9 mouse cellular contexts compared by ENCODE assay signal in genomic region chr12:80407824-80408223, GRCm38 (mm10). TPM values are rescaled to one million over a fixed set of nuclear protein-coding genes. Genes with fewer than 3 reads are reported as not detected.
DNase-seq lines count a peak whose midpoint lies in the region; ATAC-seq and TF ChIP-seq lines count a peak whose summit lies in the region.
"Had no signal": no experiment of that assay in that cellular context is flagged by ENCODE, and none has a peak within 500 bp of the region (broad histone marks: within the 10 kb centered on the region; RNA-seq: fewer than 3 reads in every experiment).

No protein-coding gene starts in this region.

- no peak overlapping the region for H3K9ac ChIP-seq in forebrain, embryonic 14.5 days (ENCODE audit: low read length)
- no peak overlapping the region for H3K9ac ChIP-seq in forebrain, embryonic 12.5 days
- H3K9ac ChIP-seq in midbrain, embryonic 11.5 days (ENCODE audit: low read length), result no peak overlapping the region
- H3K9ac ChIP-seq in midbrain, embryonic 15.5 days, result no peak overlapping the region
- no peak overlapping the region for H3K9ac ChIP-seq in liver, embryonic 14.5 days (replicated peaks)
- H3K9ac ChIP-seq: limb, embryonic 12.5 days had no signal

- H3K4me1 ChIP-seq in forebrain, embryonic 14.5 days (ENCODE audit: control insufficient read depth, insufficient read depth, low read length), result no peaks in the 10 kb centered on the region
- no peaks in the 10 kb centered on the region for H3K4me1 ChIP-seq in forebrain, embryonic 12.5 days
- no peaks in the 10 kb centered on the region for H3K4me1 ChIP-seq in midbrain, embryonic 11.5 days (ENCODE audit: control insufficient read depth, insufficient read depth, low read length)
- H3K4me1 ChIP-seq in midbrain, embryonic 15.5 days, result no peaks in the 10 kb centered on the region
- no peaks in the 10 kb centered on the region for H3K4me1 ChIP-seq in liver, embryonic 14.5 days (replicated peaks; ENCODE audit: control insufficient read depth in 2 of 2, insufficient read depth in 2 of 2, low read length in 1 of 2)
- H3K4me1 ChIP-seq: limb, embryonic 12.5 days had no signal

- H3K36me3 ChIP-seq in forebrain, embryonic 14.5 days (ENCODE audit: control insufficient read depth, insufficient read depth, low read length), result peaks cover 12% of the 10 kb centered on the region; the same call in 1 of the 2 replicates
- H3K36me3 ChIP-seq in forebrain, embryonic 12.5 days (replicated peaks), result peaks cover 27% of the 10 kb centered on the region
- H3K36me3 ChIP-seq in midbrain, embryonic 11.5 days (ENCODE audit: control insufficient read depth, insufficient read depth, low read length), result no peaks in the 10 kb centered on the region
- H3K36me3 ChIP-seq in midbrain, embryonic 15.5 days (replicated peaks), result peaks cover 5% of the 10 kb centered on the region
- H3K36me3 ChIP-seq in liver, embryonic 14.5 days (replicated peaks; ENCODE audit: control insufficient read depth, insufficient read depth, low read depth), result no peaks in the 10 kb centered on the region

- WGBS in forebrain, embryonic 14.5 days, result 59% methylated on average over 3 of the region's 3 CpGs
- WGBS in forebrain, embryonic 12.5 days, result 53% methylated on average over 3 of the region's 3 CpGs
- 64% methylated on average over 3 of the region's 3 CpGs for WGBS in midbrain, embryonic 11.5 days
- 66% methylated on average over 3 of the region's 3 CpGs for WGBS in midbrain, embryonic 15.5 days
- 36% methylated on average over 3 of the region's 3 CpGs for WGBS in liver, embryonic 14.5 days (ENCODE audit: insufficient replicate concordance)

- TF ChIP-seq EP300 in liver, embryonic 14.5 days (IDR thresholded peaks at IDR 0.05; ENCODE audit: low read depth), result no peak

- ATAC-seq in forebrain, embryonic 14.5 days, result no peak
- no peak for ATAC-seq in forebrain, embryonic 12.5 days (ENCODE audit: low FRiP score)
- ATAC-seq in midbrain, embryonic 11.5 days (ENCODE audit: low FRiP score), result no peak
- ATAC-seq in midbrain, embryonic 15.5 days (replicated peaks), result no peak
- no peak for ATAC-seq in liver, embryonic 14.5 days (ENCODE audit: insufficient read depth)

- peak; percentile 44 for DNase-seq in forebrain, embryonic 14.5 days (ENCODE audit: low spot score)
- peak; percentile 87 for DNase-seq in midbrain, embryonic 11.5 days (ENCODE audit: low spot score, missing footprints)
- DNase-seq in c-Kit-positive CD71-positive TER-119-positive erythroid progenitor cells, embryonic 14.5 days (ENCODE audit: low spot score), result peak; percentile 60
- DNase-seq in liver, embryonic 14.5 days (ENCODE audit: low read depth in 3 of 3, low spot score in 3 of 3), result peak; percentile 31 to 35 (median 32)
- DNase-seq in spleen, postnatal 36 days (ENCODE audit: low spot score in 2 of 2), result peak; percentile 30 to 44
- no peak for DNase-seq in right cerebral cortex, postnatal 36 days (ENCODE audit: low spot score in 2 of 2)

- H3K27ac ChIP-seq in forebrain, embryonic 14.5 days (ENCODE audit: low read depth, low read length), result no peak overlapping the region
- no peak overlapping the region for H3K27ac ChIP-seq in forebrain, embryonic 12.5 days
- no peak overlapping the region for H3K27ac ChIP-seq in midbrain, embryonic 11.5 days (ENCODE audit: low read depth, low read length)
- H3K27ac ChIP-seq in midbrain, embryonic 15.5 days, result no peak overlapping the region
- H3K27ac ChIP-seq in liver, embryonic 14.5 days, result no peak overlapping the region
- H3K27ac ChIP-seq: limb, embryonic 12.5 days had no signal

- H3K4me3 ChIP-seq in forebrain, embryonic 14.5 days (ENCODE audit: low read depth, low read length), result no peak overlapping the region
- no peak overlapping the region for H3K4me3 ChIP-seq in forebrain, embryonic 12.5 days (replicated peaks)
- no peak overlapping the region for H3K4me3 ChIP-seq in midbrain, embryonic 11.5 days (ENCODE audit: low read depth, low read length)
- no peak overlapping the region for H3K4me3 ChIP-seq in midbrain, embryonic 15.5 days
- no peak overlapping the region for H3K4me3 ChIP-seq in liver, embryonic 14.5 days (ENCODE audit: insufficient read depth in 1 of 2, low read depth in 2 of 2, low read length in 2 of 2)
- H3K4me3 ChIP-seq: limb, embryonic 12.5 days had no signal

- no peaks in the 10 kb centered on the region for H3K27me3 ChIP-seq in forebrain, embryonic 14.5 days (replicated peaks; ENCODE audit: control insufficient read depth, insufficient read depth, low read length)
- H3K27me3 ChIP-seq in forebrain, embryonic 12.5 days, result no peaks in the 10 kb centered on the region
- H3K27me3 ChIP-seq in midbrain, embryonic 11.5 days (ENCODE audit: control insufficient read depth, insufficient read depth, low read length), result no peaks in the 10 kb centered on the region
- no peaks in the 10 kb centered on the region for H3K27me3 ChIP-seq in midbrain, embryonic 15.5 days (replicated peaks)
- no peaks in the 10 kb centered on the region for H3K27me3 ChIP-seq in liver, embryonic 14.5 days (ENCODE audit: control insufficient read depth, insufficient read depth, low read length)
- H3K27me3 ChIP-seq: limb, embryonic 12.5 days had no signal

- TF ChIP-seq CTCF in liver, embryonic 14.5 days (IDR thresholded peaks at IDR 0.05; ENCODE audit: low read depth), result peak; percentile 80

- no peak overlapping the region for H3K4me2 ChIP-seq in forebrain, embryonic 14.5 days (ENCODE audit: low read length)
- no peak overlapping the region for H3K4me2 ChIP-seq in forebrain, embryonic 12.5 days
- no peak overlapping the region for H3K4me2 ChIP-seq in midbrain, embryonic 11.5 days
- no peak overlapping the region for H3K4me2 ChIP-seq in midbrain, embryonic 15.5 days
- H3K4me2 ChIP-seq in liver, embryonic 14.5 days (ENCODE audit: low read depth), result no peak overlapping the region
- H3K4me2 ChIP-seq: limb, embryonic 12.5 days had no signal

- no peaks in the 10 kb centered on the region for H3K9me3 ChIP-seq in forebrain, embryonic 14.5 days (replicated peaks; ENCODE audit: control insufficient read depth, low read length)
- H3K9me3 ChIP-seq in forebrain, embryonic 12.5 days, result no peaks in the 10 kb centered on the region
- H3K9me3 ChIP-seq in midbrain, embryonic 11.5 days (ENCODE audit: control insufficient read depth, low read length), result no peaks in the 10 kb centered on the region
- H3K9me3 ChIP-seq in midbrain, embryonic 15.5 days, result no peaks in the 10 kb centered on the region
- H3K9me3 ChIP-seq in liver, embryonic 14.5 days (ENCODE audit: control insufficient read depth, low read length), result no peaks in the 10 kb centered on the region
- H3K9me3 ChIP-seq: limb, embryonic 12.5 days had no signal

RNA-seq across cellular contexts. Expression of gene Dcaf5, which starts 28.6 kb away (rescaled TPM):
- 17.7 and 18.9 TPM in 2 replicates for polyA plus RNA-seq in forebrain, embryonic 14.5 days (2014; fragmentation: Nextera tagmentation; extraction: Ambion mirVana)
- 21.9 and 25.2 TPM in 2 replicates for polyA plus RNA-seq in forebrain, embryonic 12.5 days (2016; fragmentation: Nextera tagmentation; extraction: Ambion mirVana)
- polyA plus RNA-seq in midbrain, embryonic 11.5 days (2014; fragmentation: Nextera tagmentation; extraction: Ambion mirVana), result 12.9 and 13.5 TPM in 2 replicates
- polyA plus RNA-seq in midbrain, embryonic 15.5 days (2015; fragmentation: Nextera tagmentation; extraction: Ambion mirVana), result 25.5 and 26.6 TPM in 2 replicates
- polyA plus RNA-seq in liver, embryonic 14.5 days (2012; rRNA removed), result 3.1 and 4.0 TPM in 2 replicates
- polyA plus RNA-seq in liver, embryonic 14.5 days (2014; fragmentation: Nextera tagmentation; extraction: Ambion mirVana), result 1.6 and 2.3 TPM in 2 replicates

RNA-seq across cellular contexts. Expression of gene Exd2, which starts 55.1 kb away (rescaled TPM):
- 43.2 and 51.3 TPM in 2 replicates for polyA plus RNA-seq in forebrain, embryonic 14.5 days (2014; fragmentation: Nextera tagmentation; extraction: Ambion mirVana)
- 52.7 and 54.1 TPM in 2 replicates for polyA plus RNA-seq in forebrain, embryonic 12.5 days (2016; fragmentation: Nextera tagmentation; extraction: Ambion mirVana)
- 40.3 and 49.2 TPM in 2 replicates for polyA plus RNA-seq in midbrain, embryonic 11.5 days (2014; fragmentation: Nextera tagmentation; extraction: Ambion mirVana)
- 59.6 and 69.7 TPM in 2 replicates for polyA plus RNA-seq in midbrain, embryonic 15.5 days (2015; fragmentation: Nextera tagmentation; extraction: Ambion mirVana)
- 3.7 and 4.2 TPM in 2 replicates for polyA plus RNA-seq in liver, embryonic 14.5 days (2012; rRNA removed)
- polyA plus RNA-seq in liver, embryonic 14.5 days (2014; fragmentation: Nextera tagmentation; extraction: Ambion mirVana), result 5.1 and 5.5 TPM in 2 replicates

Comparison
In these comparisons a context has a peak if more than half of its experiments do, and no peak if none do; other contexts are left out.
1. DNase-seq: peak in forebrain, embryonic 14.5 days (single experiment), midbrain, embryonic 11.5 days (single experiment), c-Kit-positive CD71-positive TER-119-positive erythroid progenitor cells, embryonic 14.5 days (single experiment), liver, embryonic 14.5 days (3 of 3) and spleen, postnatal 36 days (2 of 2); none in right cerebral cortex, postnatal 36 days (0 of 2).